Mouse (Mus musculus) limb, embryonic 14.5 days (tissue): Measurements from ENCODE around the gene Duoxa2. TPM values are rescaled to one million over a fixed set of nuclear protein-coding genes. Genes with fewer than 3 reads are reported as not detected.

Source experiments
- ATAC-seq: fragments of 200-750 bp; cut with Nextera tagmentation; 2 replicates; pipeline ENCODE4 v1.8.0; 2017; ENCODE audit warnings: low read depth, moderate number of reproducible peaks, moderate TSS enrichment; ENCODE audit not compliant: low FRiP score
- DNase-seq: peaks from one replicate; pipeline ENCODE4 v3.0.0-alpha.2; 2015; ENCODE audit warnings: low spot score
- H3K27ac ChIP-seq: fragments of 300-500 bp; sonication (generic); replicated peaks from 2 replicates; pipeline ENCODE4 v1.5.1; 2014; ENCODE audit warnings: low read depth, mild to moderate bottlenecking, low read length, moderate library complexity, mixed read lengths
- H3K27me3 ChIP-seq: fragments of 300-500 bp; sonication (generic); 2 replicates; pipeline ENCODE4 v1.6.1; 2014; ENCODE audit warnings: low read length, mixed read lengths; ENCODE audit not compliant: control insufficient read depth, insufficient read depth
- H3K36me3 ChIP-seq: fragments of 300-500 bp; sonication (generic); 2 replicates; pipeline ENCODE4 v1.6.1; 2014; ENCODE audit warnings: mild to moderate bottlenecking, low read length, moderate library complexity, mixed read lengths; ENCODE audit not compliant: control insufficient read depth, insufficient read depth
- H3K4me1 ChIP-seq: fragments of 300-500 bp; sonication (generic); 2 replicates; pipeline ENCODE4 v1.6.1; 2014; ENCODE audit warnings: antibody characterized with exemption, low read length, mixed read lengths; ENCODE audit not compliant: control insufficient read depth, insufficient read depth
- H3K4me2 ChIP-seq: fragments of 300-500 bp; sonication (generic); replicated peaks from 2 replicates; pipeline ENCODE4 v1.6.1; 2014; ENCODE audit warnings: low read depth, mild to moderate bottlenecking, low read length, moderate library complexity; ENCODE audit not compliant: severe bottlenecking
- H3K4me3 ChIP-seq: fragments of 300-500 bp; sonication (generic); replicated peaks from 2 replicates; pipeline ENCODE4 v1.5.1; 2014; ENCODE audit warnings: low read length
- H3K9ac ChIP-seq: fragments of 300-500 bp; sonication (generic); 2 replicates; pipeline ENCODE4 v1.6.1; 2014; ENCODE audit warnings: mild to moderate bottlenecking, low read depth, low read length, moderate library complexity; ENCODE audit not compliant: severe bottlenecking
- H3K9me3 ChIP-seq: fragments of 300-500 bp; sonication (generic); 2 replicates; pipeline ENCODE4 v1.6.1; 2016; ENCODE audit warnings: low read length; ENCODE audit not compliant: control insufficient read depth
- POLR2A ChIP-seq: fragments of 200-500 bp; IDR thresholded peaks from 2 replicates; pipeline ENCODE4 v1.8.0; 2012; ENCODE audit warnings: inconsistent platforms, mild to moderate bottlenecking, moderate library complexity, borderline replicate concordance; ENCODE audit not compliant: insufficient read depth, insufficient read length; ENCODE audit errors: extremely low read depth
- WGBS: fragments of 180-500 bp; shearing (Covaris S2); extraction: QIAGEN DNeasy Blood & Tissue Kit; methylation state at CpG from one replicate; pipeline ENCODE4 v1.1.7; 2014; 5-methylcytosine and 5-hydroxymethylcytosine counted together
- polyA plus RNA-seq, 2 experiments: library from polyadenylated mRNA; depleted of rRNA in 1 of 2; stranded (reverse) in 1 of 2; unstranded in 1 of 2; fragments of >200 nt; fragmentation: Nextera tagmentation in 1 of 2; extraction: Ambion mirVana in 1 of 2; gene quantifications; 2 replicates each; pipeline versions ENCODE4 v1.2.1 to v1.2.3; 2012 to 2014

Gene Duoxa2
- polyA plus RNA-seq, 2 experiments: 0.18 to 0.41 TPM

DNA sequence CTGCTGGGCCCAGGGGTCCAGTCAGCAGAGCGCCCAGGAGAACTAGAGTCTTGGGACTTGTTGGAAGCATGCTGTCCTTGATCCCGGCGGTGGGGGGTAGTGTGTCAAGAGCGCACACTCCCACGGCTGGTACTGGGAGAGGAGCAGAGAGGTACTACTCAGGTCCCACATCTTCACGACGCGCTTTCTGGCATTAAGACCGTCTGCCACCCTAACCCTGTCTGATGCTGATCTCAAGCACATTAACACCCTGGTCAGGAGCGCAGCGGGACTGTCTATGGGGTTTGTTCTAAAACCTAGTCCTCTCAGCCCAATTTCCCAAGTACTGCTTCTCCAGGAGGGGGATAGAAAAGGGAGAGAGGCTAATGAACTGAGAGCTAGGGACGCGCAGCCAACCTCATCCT, 602 bp upstream of the Duoxa2 start, which contains the start of gene Duox2:
Gene Duox2, minus strand, starts transcription at position 354 of the 404 bp plus-strand sequence.
- Histone ChIP-seq H3K4me1 (peaks cover 21% of the 10 kb centered on the region), H3K4me2 (peak within 1 kb of the TSS; percentile 42), H3K27me3 (peaks cover 90% of the 10 kb centered on the region), H3K27ac (no peak within 1 kb of the TSS), H3K4me3 (peak within 1 kb of the TSS; percentile 26), H3K36me3 (no peaks in the 10 kb centered on the region), H3K9ac (no peak within 1 kb of the TSS), H3K9me3 (no peaks in the 10 kb centered on the region)
- no peak for DNase-seq
- TF ChIP-seq POLR2A: no peak
- WGBS: 1% methylated on average over 13 of the region's 13 CpGs
- ATAC-seq: no peak

DNA sequence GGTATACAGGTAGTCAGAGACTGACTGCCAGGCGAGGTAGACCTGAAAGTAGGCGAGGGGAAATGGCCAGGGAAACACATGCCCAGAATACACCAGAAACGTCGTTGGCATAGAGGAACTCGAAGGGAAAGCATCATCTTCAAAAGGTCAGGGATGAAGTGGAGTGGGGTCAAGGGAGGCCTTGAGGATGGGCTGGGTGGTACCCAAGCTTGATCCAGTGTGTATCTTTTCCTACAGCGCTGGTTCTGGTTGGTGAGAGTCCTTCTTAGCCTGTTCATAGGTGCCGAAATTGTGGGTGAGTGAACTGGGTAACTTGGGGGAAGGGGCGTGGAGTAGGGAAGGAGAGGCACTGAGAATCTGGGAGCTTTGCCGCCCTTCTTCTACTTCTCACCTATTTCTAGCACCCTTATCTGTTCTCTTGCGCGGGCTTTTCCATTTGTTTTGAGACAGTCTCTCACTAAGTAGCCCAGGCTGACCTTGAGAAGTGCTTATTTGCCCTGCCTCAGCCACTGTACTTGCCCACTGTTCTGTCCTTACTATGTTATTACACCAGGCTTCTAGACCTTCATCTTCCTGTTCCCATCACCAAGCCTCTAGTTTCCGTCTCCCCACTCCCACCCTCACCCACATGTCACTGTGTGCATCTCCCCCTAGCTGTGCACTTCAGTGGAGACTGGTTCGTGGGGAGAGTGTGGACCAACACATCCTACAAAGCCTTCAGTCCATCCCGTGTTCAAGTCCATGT, 1.4 kb downstream of the Duoxa2 start:
- Histone ChIP-seq H3K9ac (no peak overlapping the region), H3K27ac (no peak overlapping the region)

GRCm38 (mm10) chr2:122300656-122301020, 1.9 kb downstream of the Duoxa2 start:
- Histone ChIP-seq H3K4me3 (peak overlapping the region; percentile 35; the same call in 1 of the 2 replicates), H3K36me3 (no peaks in the 10 kb centered on the region), H3K27me3 (peaks cover 90% of the 10 kb centered on the region), H3K27ac (no peak overlapping the region), H3K9me3 (no peaks in the 10 kb centered on the region), H3K9ac (no peak overlapping the region), H3K4me2 (no peak overlapping the region), H3K4me1 (peaks cover 21% of the 10 kb centered on the region)
- ATAC-seq (no peak), DNase-seq (no peak)
- no peak for TF ChIP-seq POLR2A
- 10% methylated on average over 14 of the region's 14 CpGs for WGBS

More for the DNA sequence above, 1.4 kb downstream of the Duoxa2 start:
- no peaks in the 10 kb centered on the region for H3K36me3 ChIP-seq
- no peak for ATAC-seq
- no peak overlapping the region for H3K4me3 ChIP-seq
- DNase-seq: no peak
- WGBS: 13% methylated on average over 14 of the region's 14 CpGs
- H3K4me1 ChIP-seq: peaks cover 21% of the 10 kb centered on the region
- no peaks in the 10 kb centered on the region for H3K9me3 ChIP-seq
- no peak for TF ChIP-seq POLR2A
- H3K27me3 ChIP-seq: peaks cover 90% of the 10 kb centered on the region
- H3K4me2 ChIP-seq: no peak overlapping the region

DNA sequence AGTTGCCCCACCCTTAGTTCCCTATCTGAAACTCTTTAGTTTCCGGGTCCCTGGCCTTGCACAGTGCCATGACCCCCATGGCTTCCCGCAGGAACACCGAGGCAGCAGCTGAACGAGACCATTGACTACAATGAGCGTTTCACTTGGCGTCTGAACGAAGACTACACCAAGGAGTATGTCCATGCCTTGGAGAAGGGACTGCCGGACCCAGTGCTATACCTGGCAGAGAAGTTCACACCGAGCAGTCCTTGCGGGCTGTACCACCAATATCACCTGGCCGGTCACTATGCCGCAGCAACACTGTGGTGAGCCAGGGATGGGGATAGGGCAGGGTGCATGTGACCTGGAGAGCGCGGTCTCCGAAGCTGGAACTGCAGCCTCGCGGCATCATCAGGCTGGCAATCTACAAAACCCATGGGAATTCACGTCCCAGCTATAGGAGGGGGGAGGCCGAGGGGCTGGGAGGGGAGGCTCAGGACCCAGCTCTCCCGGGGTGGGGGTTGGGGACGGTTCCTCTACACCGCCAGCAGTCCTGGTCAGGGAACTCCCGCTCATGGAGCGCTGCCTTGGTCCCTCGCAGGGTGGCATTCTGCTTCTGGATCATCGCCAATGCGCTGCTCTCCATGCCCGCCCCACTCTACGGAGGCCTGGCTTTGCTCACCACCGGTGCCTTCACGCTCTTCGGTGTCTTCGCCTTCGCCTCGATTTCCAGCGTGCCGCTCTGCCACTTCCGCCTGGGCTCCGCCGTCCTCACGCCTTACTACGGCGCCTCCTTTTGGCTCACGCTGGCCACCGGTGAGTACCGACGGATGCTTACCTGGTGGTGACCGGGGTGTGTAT, 2.6 kb downstream of the Duoxa2 start:
- peaks cover 21% of the 10 kb centered on the region for H3K4me1 ChIP-seq
- TF ChIP-seq POLR2A: no peak
- peaks cover 88% of the 10 kb centered on the region for H3K27me3 ChIP-seq
- H3K9me3 ChIP-seq: no peaks in the 10 kb centered on the region
- DNase-seq (no peak), ATAC-seq (no peak)
- peak overlapping the region; percentile 35 for H3K4me3 ChIP-seq
- H3K27ac ChIP-seq: no peak overlapping the region
- H3K4me2 ChIP-seq: peak overlapping the region; percentile 60
- H3K9ac ChIP-seq: peak overlapping the region; percentile 38; the same call in 1 of the 2 replicates
- H3K36me3 ChIP-seq: no peaks in the 10 kb centered on the region
- 1% methylated on average over 43 of the region's 48 CpGs for WGBS

GRCm38 (mm10) chr2:122301921-122302573, 3.3 kb downstream of the Duoxa2 start:
- peaks cover 21% of the 10 kb centered on the region for H3K4me1 ChIP-seq
- DNase-seq (no peak), ATAC-seq (no peak)
- 9% methylated on average over 23 of the region's 23 CpGs for WGBS
- peaks cover 85% of the 10 kb centered on the region for H3K27me3 ChIP-seq
- no peak for TF ChIP-seq POLR2A
- H3K9ac ChIP-seq: peak overlapping the region; percentile 38; the same call in 1 of the 2 replicates
- no peak overlapping the region for H3K27ac ChIP-seq
- H3K9me3 ChIP-seq: no peaks in the 10 kb centered on the region
- H3K36me3 ChIP-seq: no peaks in the 10 kb centered on the region
- H3K4me3 ChIP-seq: peak overlapping the region; percentile 35
- H3K4me2 ChIP-seq: peak overlapping the region; percentile 60
